Mouse (Mus musculus): ENCODE data around the gene Ppp3r1.

Gene Ppp3r1

GRCm38 (mm10) chr11:17199840-17200501, 40.9 kb downstream of the Ppp3r1 start:
- in situ Hi-C loops (cut with MboI, MseI) = loop anchor here (25.0 kb wide), 1 partner anchor 688 kb away; the partner anchor contains the start of gene Sec61g

DNA sequence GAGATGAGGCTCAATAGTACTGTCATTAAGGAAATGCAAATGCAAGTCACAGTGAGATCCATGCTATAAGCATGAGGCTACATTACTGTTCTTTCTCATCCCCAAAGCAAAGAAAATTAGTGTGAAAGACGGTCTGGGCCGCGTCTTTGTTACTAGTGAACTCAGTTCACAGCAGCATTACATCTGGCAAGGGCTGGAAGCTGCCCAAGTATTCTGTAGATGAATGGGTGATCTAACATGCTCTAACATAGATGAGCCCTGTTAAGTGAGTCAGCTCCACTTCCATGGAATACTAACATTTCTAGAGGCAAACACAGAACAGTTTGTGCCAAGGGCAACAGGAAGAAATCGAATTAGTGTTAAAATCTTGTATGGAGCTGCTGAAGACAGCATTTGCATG, 41.9 kb downstream of the Ppp3r1 start:
- in situ Hi-C loops (cut with MboI, MseI) = loop anchor here (25.0 kb wide), 1 partner anchor 689 kb away; the partner anchor contains the start of gene Sec61g

DNA sequence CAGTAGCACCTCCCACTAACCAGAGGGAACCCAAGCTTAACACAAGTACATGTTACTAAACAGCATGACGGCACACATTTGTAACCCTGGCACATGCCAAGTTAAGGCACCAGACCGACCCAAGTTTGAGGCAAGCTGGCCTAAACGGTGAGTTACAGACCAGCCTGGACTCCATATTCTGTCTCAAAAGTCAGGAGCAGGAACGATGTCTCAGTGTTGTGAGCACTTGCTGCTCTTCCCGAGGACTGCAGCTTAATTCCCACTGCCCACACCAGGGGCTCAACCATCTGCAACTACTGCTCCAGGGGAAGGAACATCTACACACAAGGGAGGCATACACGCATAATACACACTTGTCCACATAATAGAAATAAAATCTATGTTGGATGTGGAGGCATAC, 43.4 kb downstream of the Ppp3r1 start:
- in situ Hi-C loops (cut with MboI, MseI) = loop anchor here (25.0 kb wide), 1 partner anchor 690 kb away; the partner anchor contains the start of gene Sec61g

DNA sequence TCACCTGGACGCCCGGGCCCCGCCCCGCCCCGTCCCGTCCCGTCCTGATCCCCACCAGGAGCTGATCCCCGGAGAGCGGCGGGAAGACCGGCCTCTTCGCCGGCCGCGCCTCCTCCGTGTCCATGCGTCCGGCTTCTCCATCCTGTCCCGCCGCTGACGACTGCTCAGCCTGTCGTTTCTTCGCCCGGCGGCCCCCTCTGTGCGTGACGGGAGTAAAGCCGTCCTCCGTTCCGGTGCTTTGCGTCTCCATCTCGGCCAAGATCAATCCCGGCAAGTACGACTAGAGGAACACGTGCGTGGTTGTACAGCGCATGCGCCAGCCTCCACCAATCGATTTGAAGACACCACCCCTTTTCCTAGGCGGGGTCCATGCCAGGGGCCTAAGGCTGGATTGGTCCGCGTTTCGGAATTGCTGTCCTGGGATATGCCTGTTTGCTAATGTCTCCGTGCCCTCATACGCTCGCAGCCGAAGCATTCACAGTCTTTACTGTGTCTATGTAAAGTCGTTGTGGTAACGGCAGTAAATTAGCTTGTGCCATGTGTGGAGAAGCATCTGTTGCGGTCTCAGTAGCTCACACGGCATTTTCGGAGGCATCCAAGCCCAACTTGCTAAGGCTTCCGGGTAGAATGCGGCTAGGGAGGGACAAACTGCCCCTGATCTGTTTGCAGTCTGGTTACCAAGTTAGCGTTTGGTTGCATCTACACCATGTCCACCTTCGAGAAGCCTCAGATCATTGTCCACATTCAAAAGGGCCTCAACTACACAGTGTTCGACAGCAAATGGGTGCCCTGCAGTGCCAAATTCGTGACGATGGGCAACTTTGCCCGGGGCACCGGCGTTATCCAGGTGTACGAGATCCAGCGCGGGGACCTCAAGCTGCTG, 52.4 kb downstream of the Ppp3r1 start, which contains the start of gene Pno1:
Gene Pno1, minus strand, starts transcription at position 311 of the 883 bp plus-strand sequence.
- in situ Hi-C loops (cut with MboI, MseI) = loop anchor here (5.0 to 25.0 kb wide), 3 partner anchors 49 to 699 kb away; partner anchors contain the start of gene Sec61g

- in situ Hi-C loops (cut with MboI, MseI) = loop anchor here (5.0 to 25.0 kb wide), 3 partner anchors 50 to 700 kb away; partner anchors contain the start of gene Sec61g
Measured at GRCm38 (mm10) chr11:17212141-17212495, 53.1 kb downstream of the Ppp3r1 start.

DNA sequence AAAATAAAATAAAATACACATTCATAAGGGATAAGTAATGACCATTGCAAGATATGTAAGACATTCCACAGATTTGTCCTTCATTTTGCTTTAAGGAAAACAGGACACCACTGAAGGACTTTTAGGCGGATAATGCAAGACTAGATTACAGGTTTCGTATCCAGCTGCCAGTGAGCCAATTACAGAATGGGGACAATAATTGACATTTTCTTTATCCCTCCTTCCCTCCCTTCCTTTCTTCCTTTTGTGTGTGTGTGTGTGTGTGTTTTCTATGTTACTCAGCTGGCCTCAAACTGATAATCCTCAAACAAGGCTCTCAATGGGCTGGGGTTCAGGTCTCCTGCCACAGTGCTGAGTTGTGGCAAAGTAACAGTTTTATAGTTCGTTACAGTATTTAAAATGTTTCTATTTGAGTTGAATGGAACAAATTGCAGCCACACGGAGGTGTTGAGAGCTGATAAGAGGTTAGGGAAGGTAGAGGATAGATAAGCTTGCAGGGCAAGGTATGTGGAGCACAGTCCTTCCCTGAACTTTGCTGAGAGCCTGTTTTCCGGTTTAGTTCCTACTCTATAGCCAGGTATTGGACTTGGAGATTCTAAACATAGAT, 53.9 kb downstream of the Ppp3r1 start:
- in situ Hi-C loops (cut with MboI, MseI) = loop anchor here (5.0 to 25.0 kb wide), 3 partner anchors 51 to 701 kb away; partner anchors contain the start of gene Sec61g

DNA sequence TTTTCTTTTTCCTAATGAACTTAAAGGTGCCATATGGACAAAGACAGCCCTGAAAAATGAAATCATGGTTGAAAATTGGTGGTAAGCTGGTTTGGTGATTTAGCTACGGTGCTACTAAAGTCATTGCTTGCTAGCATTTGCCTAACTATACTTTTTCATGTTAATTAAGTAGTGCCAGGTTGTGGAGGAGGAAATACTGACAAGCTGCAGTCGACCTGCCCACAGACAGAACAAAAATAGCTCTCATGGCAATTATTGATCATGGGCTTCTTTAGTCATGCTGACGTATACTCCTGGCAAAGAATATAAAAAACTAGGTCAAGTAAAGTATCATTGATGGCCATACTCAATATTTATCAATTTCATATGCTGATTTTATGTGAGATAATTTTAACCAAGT, 56.4 kb downstream of the Ppp3r1 start:
- in situ Hi-C loops (cut with MboI, MseI) = loop anchor here (25.0 kb wide), 1 partner anchor 703 kb away; the partner anchor contains the start of gene Sec61g

GRCm38 (mm10) chr11:17221126-17221525, 62.1 kb downstream of the Ppp3r1 start:
- in situ Hi-C loops (cut with MboI, MseI) = loop anchor here (25.0 kb wide), 1 partner anchor 709 kb away; the partner anchor contains the start of gene Sec61g

GRCm38 (mm10) chr11:17232792-17233191, 73.7 kb downstream of the Ppp3r1 start:
- in situ Hi-C loops (cut with MboI, MseI) = loop anchor here (25.0 kb wide), 1 partner anchor 705 kb away; no protein-coding TSS in a partner anchor

DNA sequence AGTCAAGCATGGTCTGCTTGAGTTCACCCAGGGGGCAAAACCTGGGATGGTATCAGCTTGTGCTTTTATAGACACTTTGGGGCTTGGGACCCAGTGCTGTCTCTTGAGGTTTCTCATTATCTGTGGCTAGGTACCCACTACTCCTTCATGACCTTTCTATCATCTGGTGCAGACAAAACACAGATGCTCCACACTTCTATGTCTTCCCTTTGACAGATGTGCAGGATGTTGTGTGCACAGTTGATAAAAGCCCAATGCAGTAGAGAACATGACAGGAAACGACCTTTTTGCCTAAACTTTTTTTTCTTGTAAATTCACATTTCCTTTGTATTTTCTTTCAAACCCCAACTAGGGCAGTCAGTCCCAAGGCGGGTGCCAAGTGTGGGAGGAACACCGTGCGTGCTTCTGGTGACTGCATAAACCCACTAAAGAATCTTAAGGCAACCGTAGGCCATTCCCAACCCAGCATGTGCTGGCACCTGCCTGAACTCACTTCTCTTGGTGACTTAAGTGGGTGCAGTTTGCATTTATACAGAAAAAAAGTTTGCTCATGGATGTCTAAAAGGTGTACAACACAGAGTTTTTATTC, 77.5 kb downstream of the Ppp3r1 start:
- in situ Hi-C loops (cut with MboI, MseI) = loop anchor here (25.0 kb wide), 1 partner anchor 701 kb away; no protein-coding TSS in a partner anchor

DNA sequence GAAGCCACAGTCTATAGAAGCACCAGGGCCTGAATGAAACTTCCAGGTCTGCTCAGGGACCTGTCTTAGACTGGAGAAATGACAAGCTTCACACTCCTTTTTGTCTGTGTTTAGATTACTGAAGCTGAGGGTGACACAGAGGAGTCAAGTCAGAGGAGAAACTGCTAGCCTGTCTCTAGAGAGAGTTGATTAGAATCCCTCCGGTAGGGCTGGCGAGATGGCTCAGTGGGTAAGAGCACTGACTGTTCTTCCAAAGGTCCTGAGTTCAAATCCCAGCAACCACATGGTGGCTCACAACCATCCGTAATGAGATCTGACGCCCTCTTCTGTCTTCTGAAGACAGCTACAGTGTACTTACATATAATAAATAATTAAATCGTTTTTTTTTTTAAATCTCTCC, 79.5 kb downstream of the Ppp3r1 start:
- in situ Hi-C loops (cut with MboI, MseI) = loop anchor here (25.0 kb wide), 1 partner anchor 699 kb away; no protein-coding TSS in a partner anchor

- in situ Hi-C loops (cut with MboI, MseI) = loop anchor here (25.0 kb wide), 1 partner anchor 689 kb away; no protein-coding TSS in a partner anchor
Measured at GRCm38 (mm10) chr11:17248715-17249114, 89.7 kb downstream of the Ppp3r1 start.

Measured in T-helper 1 cell (primary cell).